Mouse (Mus musculus) liver, postnatal 0 days (tissue): ENCODE results near the gene Elf2. TPM values are rescaled to one million over a fixed set of nuclear protein-coding genes. Genes with fewer than 3 reads are reported as not detected.

Experiments
- ATAC-seq: fragments of 200-750 bp; cut with Nextera tagmentation; 2 replicates; pipeline ENCODE4 v1.8.0; 2017; ENCODE audit warnings: mild to moderate bottlenecking, moderate library complexity
- DNase-seq: peaks from one replicate; pipeline ENCODE4 v3.0.0-alpha.2; 2016
- H3K27ac ChIP-seq: fragments of 300-500 bp; sonication (generic); 2 replicates; pipeline ENCODE4 v1.5.1; 2014; ENCODE audit warnings: antibody characterized with exemption, moderate library complexity, mild to moderate bottlenecking, low read depth
- H3K27me3 ChIP-seq: fragments of 300-500 bp; sonication (generic); 2 replicates; pipeline ENCODE4 v1.6.1; 2014; ENCODE audit warnings: low read length, control low read depth, mixed read lengths; ENCODE audit not compliant: insufficient read depth
- H3K36me3 ChIP-seq: fragments of 300-500 bp; sonication (generic); replicated peaks from 2 replicates; pipeline ENCODE4 v1.6.1; 2014; ENCODE audit warnings: mild to moderate bottlenecking, control low read depth, low read length, moderate library complexity, mixed read lengths; ENCODE audit not compliant: insufficient read depth
- H3K4me1 ChIP-seq: fragments of 300-500 bp; sonication (generic); 2 replicates; pipeline ENCODE4 v1.6.1; 2014; ENCODE audit warnings: antibody characterized with exemption, mild to moderate bottlenecking, control low read depth; ENCODE audit not compliant: insufficient read depth
- H3K4me2 ChIP-seq: fragments of 300-500 bp; sonication (generic); 2 replicates; pipeline ENCODE4 v1.6.1; 2014; ENCODE audit warnings: low read depth, mild to moderate bottlenecking, low read length, moderate library complexity, mixed read lengths
- H3K4me3 ChIP-seq: fragments of 300-500 bp; sonication (generic); 2 replicates; pipeline ENCODE4 v1.5.1; 2014; ENCODE audit warnings: low read depth, low read length
- H3K9ac ChIP-seq: fragments of 300-500 bp; sonication (generic); replicated peaks from 2 replicates; pipeline ENCODE4 v1.6.1; 2014; ENCODE audit warnings: mild to moderate bottlenecking, moderate library complexity
- H3K9me3 ChIP-seq: fragments of 300-500 bp; sonication (generic); 2 replicates; pipeline ENCODE4 v1.6.1; 2016; ENCODE audit warnings: mild to moderate bottlenecking, control low read depth, low read length, mixed read lengths
- CTCF ChIP-seq: sonication (generic); IDR thresholded peaks from 2 replicates; pipeline ENCODE4 v1.5.1; 2016; ENCODE audit warnings: antibody characterized with exemption, low read depth
- EP300 ChIP-seq: IDR thresholded peaks from 2 replicates; pipeline ENCODE4 v1.6.1; 2016; ENCODE audit warnings: antibody characterized with exemption, low read depth, mild to moderate bottlenecking
- WGBS: fragments of 180-500 bp; shearing (Covaris S2); extraction: QIAGEN DNeasy Blood & Tissue Kit; methylation state at CpG from one replicate; pipeline ENCODE4 v1.1.7; 2014; ENCODE audit not compliant: insufficient replicate concordance; 5-methylcytosine and 5-hydroxymethylcytosine counted together
- polyA plus RNA-seq: library from polyadenylated mRNA; unstranded; fragments of >200 nt; fragmentation: Nextera tagmentation; extraction: Ambion mirVana; gene quantifications from 2 replicates; pipeline ENCODE4 v1.2.1, GENCODE M21; 2015

The Elf2 gene
- polyA plus RNA-seq, 1 experiment from 2014 or later, result 22.1 TPM

DNA sequence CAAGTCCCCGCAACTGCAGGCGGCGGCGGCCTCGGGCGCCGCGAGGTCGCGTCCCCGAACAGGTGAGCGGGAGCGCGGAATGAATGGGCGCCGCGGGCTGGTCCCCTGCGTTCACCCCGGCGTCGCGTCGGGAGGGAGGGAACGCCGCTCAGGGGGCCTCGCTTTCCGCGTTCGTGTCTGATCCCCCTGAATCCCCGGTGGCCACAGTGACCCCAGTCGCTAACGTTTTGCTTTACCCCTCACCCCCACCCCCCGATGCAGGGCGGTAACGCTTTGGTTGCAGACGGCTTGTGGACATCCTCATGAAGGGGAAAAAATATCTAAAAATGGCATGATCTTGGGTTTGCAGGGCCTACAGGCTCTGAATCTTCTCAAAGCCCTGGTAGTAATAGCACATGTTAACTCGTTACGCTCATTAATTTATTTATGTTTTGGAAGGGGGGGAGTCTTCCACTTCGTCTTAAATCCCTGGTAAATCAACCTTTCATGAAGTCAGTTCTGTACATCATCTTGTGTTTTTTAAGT lies 115.2 kb downstream of the Elf2 start:
- ATAC-seq (peak; percentile 5), DNase-seq (no peak)
- Histone ChIP-seq H3K4me1 (peaks cover 26% of the 10 kb centered on the region), H3K4me2 (peak overlapping the region; percentile 86), H3K27me3 (no peaks in the 10 kb centered on the region), H3K27ac (peak overlapping the region; percentile 98), H3K36me3 (no peaks in the 10 kb centered on the region), H3K9ac (peak overlapping the region; percentile 94), H3K4me3 (peak overlapping the region; percentile 82), H3K9me3 (no peaks in the 10 kb centered on the region)
- 1% methylated on average over 39 of the region's 39 CpGs for WGBS
- TF ChIP-seq EP300 (no peak), CTCF (no peak)

DNA sequence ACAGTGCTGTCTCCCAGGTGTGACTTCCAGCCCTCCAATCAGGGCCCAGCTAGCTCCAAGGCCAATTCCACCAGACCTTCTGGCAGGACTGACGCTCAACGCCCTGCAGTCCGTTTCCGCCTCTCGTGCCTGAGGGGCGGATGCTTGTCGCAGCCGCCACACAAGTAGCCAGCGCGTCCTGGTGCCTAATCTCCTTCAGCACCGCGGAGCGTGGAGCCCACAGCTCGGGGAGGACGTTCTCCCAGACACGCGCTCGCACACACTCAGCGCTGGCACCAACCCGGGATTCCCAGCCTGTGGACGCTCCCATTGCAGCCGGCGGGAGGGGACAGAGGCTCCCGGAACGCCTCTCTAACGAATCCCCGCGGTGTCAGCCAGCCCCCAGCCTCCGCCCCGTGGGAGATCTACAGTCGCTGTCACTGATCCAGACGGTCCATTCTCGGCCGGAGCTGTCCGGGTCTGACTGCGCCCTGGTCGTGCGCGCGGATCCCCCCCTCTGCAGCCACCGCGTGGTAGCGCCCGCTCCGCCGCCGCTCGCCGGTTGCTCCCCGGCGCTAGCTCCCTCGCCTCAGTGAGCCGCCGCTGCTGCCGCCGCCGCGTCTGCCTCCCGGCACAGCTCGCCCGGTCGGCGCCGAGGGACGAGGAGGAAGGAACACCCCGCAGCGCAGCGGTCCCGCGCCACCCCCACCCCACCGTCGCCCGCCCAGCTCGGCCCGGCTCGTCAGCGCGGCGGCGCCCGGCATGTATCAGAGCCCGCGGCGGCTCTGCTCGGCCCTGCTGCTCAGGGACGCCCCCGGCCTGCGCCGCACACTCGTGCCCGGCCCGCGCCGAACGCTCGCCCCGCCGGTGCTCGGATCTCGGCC lies 115.9 kb downstream of the Elf2 start, which contains the start of gene Noct:
Noct (plus strand) TSS at position 85 of the 863 bp plus-strand sequence.
- peak; percentile 92 for ATAC-seq
- H3K27ac ChIP-seq, result peak within 1 kb of the TSS; percentile 98
- peak within 1 kb of the TSS; percentile 82 for H3K4me3 ChIP-seq
- H3K9me3 ChIP-seq, result no peaks in the 10 kb centered on the region
- under 1% methylated on average over 81 of the region's 100 CpGs for WGBS
- H3K27me3 ChIP-seq, result no peaks in the 10 kb centered on the region
- H3K4me1 ChIP-seq, result peaks cover 22% of the 10 kb centered on the region
- no peak; the same call in none of the 2 replicates for TF ChIP-seq CTCF
- no peak for TF ChIP-seq EP300
- peak within 1 kb of the TSS; percentile 94 for H3K9ac ChIP-seq
- H3K4me2 ChIP-seq, result peak within 1 kb of the TSS; percentile 86
- no peaks in the 10 kb centered on the region for H3K36me3 ChIP-seq
- DNase-seq, result peak; percentile 92

- Histone ChIP-seq H3K36me3 (no peaks in the 10 kb centered on the region), H3K9ac (peak overlapping the region; percentile 94), H3K4me3 (peak overlapping the region; percentile 82), H3K9me3 (no peaks in the 10 kb centered on the region), H3K27ac (peak overlapping the region; percentile 98; the same call in 1 of the 2 replicates), H3K4me1 (peaks cover 16% of the 10 kb centered on the region), H3K4me2 (peak overlapping the region; percentile 86), H3K27me3 (no peaks in the 10 kb centered on the region)
- ATAC-seq (no peak), DNase-seq (no peak)
- WGBS, result 50% methylated on average over 5 of the region's 5 CpGs
- TF ChIP-seq CTCF, result no peak
- TF ChIP-seq EP300, result no peak
Observed at GRCm38 (mm10) chr3:51223556-51223955, 116.9 kb downstream of the Elf2 start.

DNA sequence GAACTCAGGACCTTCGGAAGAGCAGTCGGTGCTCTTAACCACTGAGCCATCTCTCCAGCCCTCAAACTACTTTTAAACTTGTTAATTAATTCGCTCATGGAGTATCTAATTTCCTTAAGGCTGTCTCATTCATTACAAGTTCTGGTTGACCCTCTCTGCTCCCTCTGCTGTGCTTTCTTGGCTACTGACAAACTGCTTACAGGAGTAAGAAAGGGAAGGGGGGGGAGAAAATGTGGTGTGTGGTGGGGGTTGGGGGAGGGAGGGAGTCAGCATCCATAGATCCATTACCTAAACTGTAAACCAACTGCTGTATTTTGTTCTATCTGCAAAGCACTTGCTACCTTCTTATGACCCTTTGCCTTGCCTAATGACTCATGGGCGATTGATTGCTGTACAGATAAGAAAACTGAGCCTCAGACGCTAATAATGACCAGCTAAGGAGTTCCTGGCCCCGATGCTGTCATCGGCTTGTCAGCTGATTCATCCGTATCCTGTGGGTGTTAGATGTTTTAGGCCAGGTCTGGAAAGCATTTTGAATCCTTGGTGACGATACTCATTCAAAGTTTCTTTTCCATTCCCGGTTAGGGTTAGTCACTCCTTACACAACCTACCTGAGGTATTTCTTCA lies 117.5 kb downstream of the Elf2 start:
- no peaks in the 10 kb centered on the region for H3K27me3 ChIP-seq
- peak overlapping the region; percentile 86 for H3K4me2 ChIP-seq
- H3K9ac ChIP-seq, result no peak overlapping the region; the same call in 1 of the 2 replicates
- no peak overlapping the region for H3K4me3 ChIP-seq
- no peak for TF ChIP-seq EP300
- ATAC-seq (no peak), DNase-seq (no peak)
- 56% methylated on average over 10 of the region's 10 CpGs for WGBS
- no peaks in the 10 kb centered on the region for H3K9me3 ChIP-seq
- no peak overlapping the region for H3K27ac ChIP-seq
- no peaks in the 10 kb centered on the region for H3K36me3 ChIP-seq
- H3K4me1 ChIP-seq, result peaks cover 13% of the 10 kb centered on the region

DNA sequence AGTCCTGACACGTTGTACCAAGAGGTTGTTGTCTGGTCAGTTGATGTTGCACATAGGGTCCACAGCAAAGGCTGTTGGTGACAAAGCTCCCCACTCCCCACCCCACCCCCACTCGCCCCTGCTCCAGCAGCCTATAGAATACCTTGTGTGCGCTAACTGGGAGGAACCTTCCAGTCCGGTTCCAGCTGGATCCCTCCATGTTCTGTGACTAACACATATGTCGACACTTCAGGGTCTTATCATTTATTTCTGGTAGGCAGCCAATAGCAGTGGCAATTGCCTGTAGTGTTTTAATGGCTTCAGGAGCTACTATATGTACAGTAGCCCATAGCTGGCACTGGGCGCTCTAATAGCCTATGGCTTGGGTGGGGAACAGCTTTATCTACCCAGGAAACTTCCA lies 118.2 kb downstream of the Elf2 start:
- WGBS, result 78% methylated on average over 6 of the region's 6 CpGs
- ATAC-seq (no peak), DNase-seq (no peak)
- peaks cover 10% of the 10 kb centered on the region for H3K4me1 ChIP-seq
- H3K9ac ChIP-seq, result no peak overlapping the region
- no peak overlapping the region for H3K4me3 ChIP-seq
- no peaks in the 10 kb centered on the region for H3K27me3 ChIP-seq
- TF ChIP-seq CTCF (no peak), EP300 (no peak)
- H3K27ac ChIP-seq, result no peak overlapping the region
- no peaks in the 10 kb centered on the region for H3K9me3 ChIP-seq
- H3K4me2 ChIP-seq, result no peak overlapping the region
- H3K36me3 ChIP-seq, result no peaks in the 10 kb centered on the region

DNA sequence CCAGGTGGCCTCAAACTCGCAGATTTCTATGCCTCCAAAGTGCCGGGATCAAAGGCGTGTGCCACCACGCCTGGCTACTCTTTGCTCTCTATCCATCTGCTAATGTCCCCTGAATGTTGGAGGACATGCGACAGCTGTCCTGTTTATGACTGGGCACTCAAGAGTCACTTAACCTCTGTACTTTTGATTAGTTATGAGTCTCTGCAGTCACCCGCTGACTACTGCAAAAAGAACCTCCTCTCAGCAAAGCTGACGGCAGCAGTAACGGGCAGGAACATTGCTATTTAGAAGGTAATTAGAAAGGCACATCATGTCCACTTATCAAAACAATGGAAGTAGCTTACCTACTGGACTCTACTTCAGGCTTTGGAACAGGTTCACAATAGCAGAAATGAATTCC lies 118.6 kb downstream of the Elf2 start:
- H3K4me3 ChIP-seq, result no peak overlapping the region
- H3K4me2 ChIP-seq, result no peak overlapping the region
- H3K4me1 ChIP-seq, result peaks cover 8% of the 10 kb centered on the region
- no peak for TF ChIP-seq EP300
- no peak for TF ChIP-seq CTCF
- DNase-seq (no peak), ATAC-seq (no peak)
- no peaks in the 10 kb centered on the region for H3K27me3 ChIP-seq
- H3K9ac ChIP-seq, result no peak overlapping the region
- no peak overlapping the region for H3K27ac ChIP-seq
- H3K36me3 ChIP-seq, result no peaks in the 10 kb centered on the region
- H3K9me3 ChIP-seq, result no peaks in the 10 kb centered on the region
- 81% methylated on average over 8 of the region's 8 CpGs for WGBS
